In the genomic region with DNA sequence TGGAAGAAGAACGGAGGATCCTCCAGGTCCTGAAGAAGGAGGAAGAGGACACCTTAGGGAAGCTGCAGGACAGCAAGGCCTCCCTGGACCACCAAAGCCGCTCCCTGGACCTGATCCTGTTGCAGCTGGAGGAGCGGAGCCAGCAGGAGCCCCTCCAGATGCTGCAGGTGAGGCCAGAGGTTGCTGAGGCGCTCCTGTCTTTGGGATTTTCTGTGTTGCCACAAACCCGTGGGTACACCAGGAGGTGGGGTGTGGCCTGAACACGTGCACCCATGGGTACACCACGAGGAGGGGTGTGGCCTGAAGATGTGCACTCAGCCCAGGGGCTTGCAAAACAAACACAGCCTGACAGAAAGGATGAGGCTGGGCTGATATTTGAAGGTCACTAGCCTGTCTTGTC, we compare ENCODE assay signal across 28 mouse cellular contexts. TPM values are rescaled to one million over a fixed set of nuclear protein-coding genes. Genes with fewer than 3 reads are reported as not detected.
DNase-seq lines count a peak whose midpoint lies in the region; ATAC-seq lines count a peak whose summit lies in the region.
"Had no signal": no experiment of that assay in that cellular context is flagged by ENCODE, and none has a peak within 500 bp of the region (broad histone marks: within the 10 kb centered on the region; RNA-seq: fewer than 3 reads in every experiment).

No protein-coding gene starts in this region.

- H3K4me3 ChIP-seq in kidney, embryonic 16.5 days (ENCODE audit: low read length): no peak overlapping the region
- H3K4me3 ChIP-seq in midbrain, embryonic 13.5 days (replicated peaks): no peak overlapping the region
- no peak overlapping the region for H3K4me3 ChIP-seq in midbrain, embryonic 15.5 days
- H3K4me3 ChIP-seq: embryonic facial prominence, embryonic 12.5 days; gastrocnemius, adult 2 months; heart, embryonic 15.5 days; hindbrain, embryonic 13.5 days; limb, embryonic 13.5 days; liver, embryonic 13.5 days; megakaryocyte, embryonic 14.5 days; midbrain, embryonic 12.5 days; neural tube, embryonic 15.5 days; stomach, embryonic 15.5 days had no signal

- peaks cover 10% of the 10 kb centered on the region for H3K36me3 ChIP-seq in kidney, embryonic 16.5 days (ENCODE audit: insufficient read depth, low read length)
- peaks cover 38% of the 10 kb centered on the region for H3K36me3 ChIP-seq in midbrain, embryonic 13.5 days
- 0 out of 2 replicates have a peak, but pooled peaks cover 5% of the 10 kb centered on the region for H3K36me3 ChIP-seq in midbrain, embryonic 15.5 days (replicated peaks)
- H3K36me3 ChIP-seq: heart, embryonic 15.5 days; stomach, embryonic 15.5 days had no signal

- intact Hi-C loops in heart, postnatal 36 days (cut with DNase I): loop anchor here (5.0 kb wide), 1 partner anchor 44 kb away; no protein-coding TSS in a partner anchor

- H3K9me3 ChIP-seq in kidney, embryonic 16.5 days (ENCODE audit: low read length): no peaks in the 10 kb centered on the region
- no peaks in the 10 kb centered on the region for H3K9me3 ChIP-seq in midbrain, embryonic 13.5 days
- no peaks in the 10 kb centered on the region for H3K9me3 ChIP-seq in midbrain, embryonic 15.5 days
- H3K9me3 ChIP-seq: embryonic facial prominence, embryonic 12.5 days; heart, embryonic 15.5 days; hindbrain, embryonic 13.5 days; limb, embryonic 13.5 days; liver, embryonic 13.5 days; megakaryocyte, embryonic 14.5 days; midbrain, embryonic 12.5 days; neural tube, embryonic 15.5 days; stomach, embryonic 15.5 days had no signal

- peak overlapping the region; percentile 92 for H3K27ac ChIP-seq in kidney, embryonic 16.5 days (ENCODE audit: low read length)
- H3K27ac ChIP-seq in midbrain, embryonic 13.5 days: no peak overlapping the region
- H3K27ac ChIP-seq in midbrain, embryonic 15.5 days: no peak overlapping the region
- H3K27ac ChIP-seq: embryonic facial prominence, embryonic 12.5 days; gastrocnemius, adult 2 months; heart, embryonic 15.5 days; hindbrain, embryonic 13.5 days; limb, embryonic 13.5 days; liver, embryonic 13.5 days; midbrain, embryonic 12.5 days; neural tube, embryonic 15.5 days; stomach, embryonic 15.5 days had no signal

- H3K9ac ChIP-seq in kidney, embryonic 16.5 days (replicated peaks; ENCODE audit: low read length): no peak overlapping the region
- no peak overlapping the region for H3K9ac ChIP-seq in midbrain, embryonic 13.5 days (replicated peaks)
- H3K9ac ChIP-seq in midbrain, embryonic 15.5 days: no peak overlapping the region
- H3K9ac ChIP-seq: embryonic facial prominence, embryonic 12.5 days; heart, embryonic 15.5 days; hindbrain, embryonic 13.5 days; limb, embryonic 13.5 days; liver, embryonic 13.5 days; lung, embryonic 14.5 days; midbrain, embryonic 12.5 days; neural tube, embryonic 15.5 days; stomach, embryonic 15.5 days had no signal

- peaks cover 44% of the 10 kb centered on the region for H3K4me1 ChIP-seq in kidney, embryonic 16.5 days (ENCODE audit: insufficient read depth, low read length)
- peaks cover 9% of the 10 kb centered on the region for H3K4me1 ChIP-seq in midbrain, embryonic 13.5 days (replicated peaks)
- H3K4me1 ChIP-seq in midbrain, embryonic 15.5 days: peaks cover 2% of the 10 kb centered on the region; the same call in 1 of the 2 replicates
- H3K4me1 ChIP-seq: limb, embryonic 13.5 days had no signal

- no peak overlapping the region for H3K4me2 ChIP-seq in kidney, embryonic 16.5 days (replicated peaks; ENCODE audit: low read depth, low read length)
- no peak overlapping the region for H3K4me2 ChIP-seq in midbrain, embryonic 13.5 days (replicated peaks)
- no peak overlapping the region for H3K4me2 ChIP-seq in midbrain, embryonic 15.5 days
- H3K4me2 ChIP-seq: embryonic facial prominence, embryonic 12.5 days; heart, embryonic 15.5 days; hindbrain, embryonic 13.5 days; limb, embryonic 13.5 days; liver, embryonic 13.5 days; lung, embryonic 14.5 days; midbrain, embryonic 12.5 days; neural tube, embryonic 15.5 days; stomach, embryonic 15.5 days had no signal

- peak; percentile 91 for DNase-seq in heart, adult 11 months
- no peak for DNase-seq in heart, postnatal 36 days
- no peak for DNase-seq in kidney, adult 18-20 months
- DNase-seq in embryo, embryonic 10 days (ENCODE audit: low spot score): no peak
- DNase-seq: cerebellum, adult 8-10 months; cerebellum, postnatal 36 days; embryo, embryonic 11 days; gastrocnemius, adult 2 months; heart, postnatal 4 days; liver, embryonic 13.5 days; lung, embryonic 14.5 days; retina, postnatal 1 day; right cerebral cortex, postnatal 14 days; thymus, postnatal 14 days had no signal

- peak; percentile 9 for ATAC-seq in kidney, embryonic 16.5 days (ENCODE audit: low FRiP score, low TSS enrichment)
- 0 out of 2 replicates have a peak, but pooled peaks have one; percentile 27 for ATAC-seq in midbrain, embryonic 13.5 days
- ATAC-seq in midbrain, embryonic 15.5 days (replicated peaks): no peak
- ATAC-seq: CD4-positive, CD25-positive, alpha-beta regulatory T cell, adult 4 months; forebrain, embryonic 16.5 days; inflammation-experienced regulatory T-cells, adult 6 months had no signal

- 77% methylated on average over 7 of the region's 7 CpGs for WGBS in kidney, embryonic 16.5 days
- WGBS in midbrain, embryonic 13.5 days: 82% methylated on average over 7 of the region's 7 CpGs
- 76% methylated on average over 7 of the region's 7 CpGs for WGBS in midbrain, embryonic 15.5 days

- no peaks in the 10 kb centered on the region for H3K27me3 ChIP-seq in kidney, embryonic 16.5 days (ENCODE audit: insufficient read depth, low read length)
- H3K27me3 ChIP-seq in midbrain, embryonic 13.5 days: no peaks in the 10 kb centered on the region
- no peaks in the 10 kb centered on the region for H3K27me3 ChIP-seq in midbrain, embryonic 15.5 days (replicated peaks)
- H3K27me3 ChIP-seq: hindbrain, embryonic 13.5 days; neural tube, embryonic 15.5 days; stomach, embryonic 15.5 days had no signal

RNA-seq across cellular contexts. Expression of a gene that starts 9.3 kb away (rescaled TPM):
- 10 to 100 TPM; 14.5 TPM for total RNA-seq in heart, postnatal 36 days (2021)
- polyA plus RNA-seq in kidney, embryonic 16.5 days (2015; fragmentation: Nextera tagmentation; extraction: Ambion mirVana): 22.9 and 25.9 TPM in 2 replicates
- polyA plus RNA-seq in midbrain, embryonic 13.5 days (2015; fragmentation: Nextera tagmentation; extraction: Ambion mirVana): 18.7 and 21.9 TPM in 2 replicates
- polyA plus RNA-seq in midbrain, embryonic 15.5 days (2015; fragmentation: Nextera tagmentation; extraction: Ambion mirVana): 22.1 and 24.1 TPM in 2 replicates

RNA-seq across cellular contexts. Expression of a gene that starts 14.1 kb away (rescaled TPM):
- 10 to 100 TPM; 15.3 to 17.6 TPM for total RNA-seq in heart, postnatal 36 days (2021)
- polyA plus RNA-seq in kidney, embryonic 16.5 days (2015; fragmentation: Nextera tagmentation; extraction: Ambion mirVana): 39.5 and 39.7 TPM in 2 replicates
- polyA plus RNA-seq in midbrain, embryonic 13.5 days (2015; fragmentation: Nextera tagmentation; extraction: Ambion mirVana): 149 and 155 TPM in 2 replicates
- 119 and 121 TPM in 2 replicates for polyA plus RNA-seq in midbrain, embryonic 15.5 days (2015; fragmentation: Nextera tagmentation; extraction: Ambion mirVana)

RNA-seq across cellular contexts. Expression of a gene that starts 14.1 kb away (rescaled TPM):
- total RNA-seq in heart, postnatal 36 days (2021): under 1 TPM; 0.11 to 0.16 TPM
- 0.42 and 0.64 TPM in 2 replicates for polyA plus RNA-seq in kidney, embryonic 16.5 days (2015; fragmentation: Nextera tagmentation; extraction: Ambion mirVana)
- 1.1 and 1.3 TPM in 2 replicates for polyA plus RNA-seq in midbrain, embryonic 13.5 days (2015; fragmentation: Nextera tagmentation; extraction: Ambion mirVana)
- polyA plus RNA-seq in midbrain, embryonic 15.5 days (2015; fragmentation: Nextera tagmentation; extraction: Ambion mirVana): 1.5 and 2.0 TPM in 2 replicates

RNA-seq across cellular contexts. Expression of a gene that starts 19.8 kb away (rescaled TPM):
- 1 to 10 TPM; 2.2 to 2.5 TPM for total RNA-seq in heart, postnatal 36 days (2021)
- 93.4 and 93.5 TPM in 2 replicates for polyA plus RNA-seq in kidney, embryonic 16.5 days (2015; fragmentation: Nextera tagmentation; extraction: Ambion mirVana)
- 383 and 402 TPM in 2 replicates for polyA plus RNA-seq in midbrain, embryonic 13.5 days (2015; fragmentation: Nextera tagmentation; extraction: Ambion mirVana)
- 311 and 338 TPM in 2 replicates for polyA plus RNA-seq in midbrain, embryonic 15.5 days (2015; fragmentation: Nextera tagmentation; extraction: Ambion mirVana)
- total RNA-seq: gastrocnemius, adult 2 months had no signal

RNA-seq across cellular contexts. Expression of a gene that starts 29.8 kb away (rescaled TPM):
- total RNA-seq in heart, postnatal 36 days (2021): 100 to 1,000 TPM; 160 to 167 TPM
- polyA plus RNA-seq in kidney, embryonic 16.5 days (2015; fragmentation: Nextera tagmentation; extraction: Ambion mirVana): 217 and 219 TPM in 2 replicates
- polyA plus RNA-seq in midbrain, embryonic 13.5 days (2015; fragmentation: Nextera tagmentation; extraction: Ambion mirVana): 453 and 491 TPM in 2 replicates
- polyA plus RNA-seq in midbrain, embryonic 15.5 days (2015; fragmentation: Nextera tagmentation; extraction: Ambion mirVana): 626 and 662 TPM in 2 replicates
